Mouse (Mus musculus): ENCODE results near the gene Sv2b.

- TF ChIP-seq CTCF (IDR thresholded peaks at IDR 0.05) (no peak), EP300 (IDR thresholded peaks at IDR 0.05; ENCODE audit: insufficient read depth, low read depth, low read length) (no peak), POLR2A (IDR thresholded peaks at IDR 0.05; ENCODE audit: insufficient read depth, low read depth, low read length) (no peak)
Observed at GRCm38 (mm10) chr7:75259945-75260344, 49.1 kb downstream of the Sv2b start.

All from heart, adult 2 months (tissue).